Mouse (Mus musculus): ENCODE results near the gene Crlf1.

GRCm38 (mm10) chr8:70453852-70454251 is 39.1 kb upstream of the Crlf1 start:
- TF ChIP-seq EP300 (IDR thresholded peaks at IDR 0.05), result no peak
- no peak for TF ChIP-seq CTCF (IDR thresholded peaks at IDR 0.05)

All from lung, postnatal 0 days (tissue).